Mouse (Mus musculus) stomach, postnatal 0 days (tissue): ENCODE measurements at regions not wholly inside any gene's neighbourhood (a gene's known extent, or its start where the extent isn't known, plus 50 kb on each side); places are given as distances from the start of the nearest gene placed in this dataset.

Source experiments
- ATAC-seq: fragments of 200-750 bp; cut with Nextera tagmentation; 2 replicates; pipeline ENCODE4 v1.8.0; 2017; ENCODE audit not compliant: low FRiP score, low TSS enrichment
- DNase-seq: peaks from one replicate; pipeline ENCODE4 v3.0.0-alpha.2; 2016; ENCODE audit warnings: low spot score
- H3K27ac ChIP-seq: fragments of 300-500 bp; sonication (generic); replicated peaks from 2 replicates; pipeline ENCODE4 v1.5.1; 2014; ENCODE audit warnings: mild to moderate bottlenecking, control low read depth
- H3K27me3 ChIP-seq: fragments of 300-500 bp; sonication (generic); 2 replicates; pipeline ENCODE4 v1.6.1; 2014; ENCODE audit warnings: low read length; ENCODE audit not compliant: control insufficient read depth, insufficient read depth
- H3K36me3 ChIP-seq: fragments of 300-500 bp; sonication (generic); 2 replicates; pipeline ENCODE4 v1.6.1; 2014; ENCODE audit warnings: low read length, mixed read lengths; ENCODE audit not compliant: control insufficient read depth, insufficient read depth
- H3K4me1 ChIP-seq: fragments of 300-500 bp; sonication (generic); replicated peaks from 2 replicates; pipeline ENCODE4 v1.6.1; 2014; ENCODE audit warnings: antibody characterized with exemption; ENCODE audit not compliant: control insufficient read depth, insufficient read depth
- H3K4me2 ChIP-seq: fragments of 300-500 bp; sonication (generic); replicated peaks from 2 replicates; pipeline ENCODE4 v1.6.1; 2014; ENCODE audit warnings: low read depth, mild to moderate bottlenecking, control low read depth, moderate library complexity
- H3K4me3 ChIP-seq: fragments of 300-500 bp; sonication (generic); 2 replicates; pipeline ENCODE4 v1.5.1; 2014; ENCODE audit warnings: low read depth, low read length, control low read depth
- H3K9ac ChIP-seq: fragments of 300-500 bp; sonication (generic); 2 replicates; pipeline ENCODE4 v1.6.1; 2014; ENCODE audit warnings: mild to moderate bottlenecking, low read length, control low read depth, mixed read lengths
- H3K9me3 ChIP-seq: fragments of 300-500 bp; sonication (generic); 2 replicates; pipeline ENCODE4 v1.6.1; 2016; ENCODE audit warnings: low read length; ENCODE audit not compliant: control insufficient read depth
- CTCF ChIP-seq: IDR thresholded peaks from 2 replicates; pipeline ENCODE4 v1.5.1; 2016; ENCODE audit warnings: antibody characterized with exemption, low read depth, mild to moderate bottlenecking, moderate library complexity
- EP300 ChIP-seq: optimal IDR thresholded peaks from 2 replicates; pipeline ENCODE3; 2016; ENCODE audit warnings: antibody characterized with exemption
- WGBS: fragments of 180-500 bp; shearing (Covaris S2); extraction: QIAGEN DNeasy Blood & Tissue Kit; methylation state at CpG from one replicate; pipeline ENCODE4 v1.1.7; 2014; 5-methylcytosine and 5-hydroxymethylcytosine counted together

DNA sequence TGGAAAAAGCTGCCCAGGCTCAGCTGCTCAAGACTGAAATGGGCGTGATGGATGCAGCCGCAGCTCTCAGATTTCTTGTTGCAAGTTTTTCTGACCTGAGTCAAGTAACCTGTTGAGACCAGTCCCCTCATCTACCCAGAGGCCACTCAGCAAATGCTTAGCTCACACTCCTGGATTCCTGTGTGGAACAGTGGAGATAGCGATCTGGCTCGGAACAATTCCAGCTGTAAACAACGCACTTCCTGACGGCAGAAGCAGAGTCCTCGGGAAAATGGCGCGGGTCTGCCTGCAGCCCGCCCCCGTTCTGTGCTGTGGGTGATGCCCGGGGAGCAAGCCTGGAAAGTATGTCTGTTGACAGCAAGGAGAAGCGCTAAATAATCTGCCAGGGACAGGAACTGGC is 117.7 kb downstream of the Tmem17 start:
- peaks cover 7% of the 10 kb centered on the region for H3K4me1 ChIP-seq
- ATAC-seq = peak; percentile 68

DNA sequence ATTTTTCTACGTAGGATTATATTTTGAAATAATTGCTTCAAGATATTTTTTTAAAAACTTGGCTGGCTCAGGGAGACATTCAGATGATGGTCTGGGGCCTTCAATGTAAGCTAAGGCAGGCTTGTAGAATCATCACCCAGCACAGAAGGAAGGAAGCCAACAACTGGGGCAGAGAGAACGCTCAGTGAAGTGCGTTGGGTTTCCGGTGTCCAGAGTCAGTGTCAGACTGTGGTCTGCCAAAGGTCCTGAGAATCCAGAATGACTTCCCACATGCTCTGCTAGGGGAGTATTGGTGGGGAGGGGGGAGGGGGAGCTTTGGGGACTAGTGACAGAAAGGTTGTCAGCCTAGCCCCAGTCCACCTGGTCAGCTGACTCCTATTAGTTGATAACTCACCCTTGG is 118.1 kb downstream of the Tmem17 start:
- Histone ChIP-seq H3K9me3 (no peaks in the 10 kb centered on the region), H3K27ac (peak overlapping the region; percentile 94), H3K9ac (peak overlapping the region; percentile 43), H3K4me2 (peak overlapping the region; percentile 54), H3K27me3 (no peaks in the 10 kb centered on the region), H3K4me3 (peak overlapping the region; percentile 20; the same call in 1 of the 2 replicates), H3K36me3 (no peaks in the 10 kb centered on the region), H3K4me1 (peaks cover 7% of the 10 kb centered on the region)
- DNase-seq = no peak
- ATAC-seq = no peak; the same call in 1 of the 2 replicates
- TF ChIP-seq CTCF (no peak), EP300 (peak; percentile 5)
- WGBS = 38% methylated on average over 4 of the region's 4 CpGs

More for the DNA sequence above, 117.7 kb downstream of the Tmem17 start:
- H3K27ac ChIP-seq = peak overlapping the region; percentile 94
- peak overlapping the region; percentile 20; the same call in 1 of the 2 replicates for H3K4me3 ChIP-seq
- TF ChIP-seq EP300 (peak; percentile 67), CTCF (no peak)
- no peaks in the 10 kb centered on the region for H3K9me3 ChIP-seq
- H3K36me3 ChIP-seq = no peaks in the 10 kb centered on the region
- H3K27me3 ChIP-seq = no peaks in the 10 kb centered on the region
- H3K9ac ChIP-seq = peak overlapping the region; percentile 43
- DNase-seq = peak; percentile 57
- WGBS = 4% methylated on average over 13 of the region's 13 CpGs
- peak overlapping the region; percentile 54 for H3K4me2 ChIP-seq

DNA sequence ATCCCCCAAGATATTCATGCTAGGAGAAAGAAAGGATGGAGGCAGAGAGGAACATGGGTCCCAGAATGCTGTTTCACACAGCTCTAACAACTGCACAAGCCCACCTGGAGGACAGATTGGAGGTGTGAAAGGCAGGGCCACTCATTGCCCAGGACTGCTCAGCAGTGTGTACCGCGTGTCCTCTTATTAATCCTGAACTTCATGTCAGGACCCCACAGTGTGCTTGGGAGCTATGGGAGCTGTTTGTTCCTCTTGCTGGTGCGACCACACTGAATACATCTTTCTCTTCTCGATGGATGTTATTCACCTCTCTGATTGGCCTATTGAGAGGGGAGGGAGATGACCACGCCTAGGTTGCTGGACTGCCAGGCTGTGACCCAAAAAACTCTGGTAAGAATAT is 119.1 kb downstream of the Tmem17 start:
- no peak overlapping the region for H3K4me3 ChIP-seq
- no peak overlapping the region for H3K4me2 ChIP-seq
- peaks cover 7% of the 10 kb centered on the region for H3K4me1 ChIP-seq
- no peaks in the 10 kb centered on the region for H3K36me3 ChIP-seq
- no peaks in the 10 kb centered on the region for H3K27me3 ChIP-seq
- H3K9ac ChIP-seq = no peak overlapping the region
- whole genome bisulfite sequencing = 71% methylated on average over 5 of the region's 5 CpGs
- DNase-seq (no peak), ATAC-seq (no peak; the same call in 1 of the 2 replicates)
- H3K27ac ChIP-seq = peak overlapping the region; percentile 45
- H3K9me3 ChIP-seq = no peaks in the 10 kb centered on the region
- no peak for TF ChIP-seq EP300
- no peak for TF ChIP-seq CTCF

DNA sequence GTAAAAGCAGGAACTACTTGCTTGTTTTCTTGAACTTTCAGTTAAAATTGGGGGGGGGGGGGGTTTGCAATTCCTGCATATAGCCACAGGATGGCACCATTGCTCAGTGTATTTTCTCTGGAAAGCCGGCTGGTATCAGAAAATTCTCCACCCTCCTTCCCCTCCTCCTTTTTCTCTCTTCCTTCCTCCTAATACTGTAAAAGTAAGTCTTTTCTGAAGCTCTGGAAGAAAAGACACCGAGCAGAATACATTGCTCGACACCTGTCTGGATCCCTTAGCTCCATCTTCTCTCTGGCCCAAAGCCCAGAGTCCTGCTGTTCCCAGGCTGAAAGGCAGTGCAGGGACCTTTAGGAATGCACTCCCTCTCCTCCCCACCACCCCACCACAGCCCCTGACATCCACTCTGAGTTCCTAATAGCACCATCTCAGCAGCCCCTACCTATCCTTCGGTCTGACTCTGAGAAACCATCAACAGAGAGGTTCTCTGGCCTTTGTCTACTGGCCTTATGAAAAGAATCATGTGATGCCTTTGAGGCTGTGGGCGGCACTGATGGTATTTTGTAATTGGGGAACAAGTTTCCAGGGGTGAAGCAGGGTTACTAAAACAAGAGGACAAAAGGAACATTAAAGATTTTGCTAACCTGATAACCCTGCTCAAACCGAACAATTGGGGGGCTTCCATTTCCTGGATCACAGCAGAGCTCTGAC is 119.9 kb downstream of the Tmem17 start:
- Histone ChIP-seq H3K27ac (0 out of 2 replicates have a peak overlapping the region, but pooled peaks have one; percentile 3), H3K4me1 (peaks cover 11% of the 10 kb centered on the region), H3K9ac (no peak overlapping the region), H3K9me3 (no peaks in the 10 kb centered on the region), H3K27me3 (no peaks in the 10 kb centered on the region), H3K4me3 (no peak overlapping the region), H3K36me3 (no peaks in the 10 kb centered on the region), H3K4me2 (no peak overlapping the region)
- 17% methylated on average over 6 of the region's 6 CpGs for WGBS
- ATAC-seq (no peak), DNase-seq (peak; percentile 72)
- peak; percentile 83 for TF ChIP-seq CTCF
- no peak for TF ChIP-seq EP300

DNA sequence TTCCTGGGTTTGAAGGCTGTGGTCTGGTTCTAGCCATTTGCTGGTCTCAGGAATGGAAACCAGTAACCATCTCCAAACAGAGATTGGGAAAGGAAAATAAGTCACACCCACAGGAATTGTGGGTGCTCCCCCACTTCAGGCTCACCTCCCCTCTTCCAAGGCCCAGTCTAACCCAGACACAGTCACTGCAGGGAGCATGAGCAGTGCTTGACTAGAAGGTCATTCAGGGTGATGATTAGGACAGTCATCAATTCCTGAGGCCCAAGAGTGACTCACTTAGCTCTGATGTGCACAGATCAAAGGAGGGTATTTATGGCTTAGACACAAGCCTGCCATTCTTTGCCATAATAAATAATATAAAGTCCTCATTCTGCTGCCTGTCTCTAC is 120.4 kb downstream of the Tmem17 start:
- ATAC-seq (no peak), DNase-seq (no peak)

DNA sequence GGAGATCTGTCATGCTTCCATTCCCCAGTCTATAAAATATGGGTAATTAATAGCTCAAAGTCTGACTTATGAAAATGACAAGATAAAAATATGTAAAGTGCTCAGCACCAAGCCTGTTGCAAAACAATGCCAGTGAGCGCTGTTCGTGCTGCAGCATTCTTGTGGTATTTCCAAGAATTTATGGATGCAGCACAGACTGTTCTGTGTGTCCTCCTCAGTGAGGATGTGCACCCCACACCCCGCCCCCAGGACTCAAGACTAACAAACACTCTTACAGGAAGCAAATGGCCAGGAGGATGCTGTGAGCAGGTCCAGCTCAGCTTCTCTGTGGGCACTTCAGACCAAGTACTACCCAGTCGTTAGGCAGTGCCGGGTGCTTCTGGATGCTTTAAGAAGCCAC is 121.1 kb downstream of the Tmem17 start:
- peaks cover 11% of the 10 kb centered on the region for H3K4me1 ChIP-seq
- no peaks in the 10 kb centered on the region for H3K36me3 ChIP-seq
- no peaks in the 10 kb centered on the region for H3K27me3 ChIP-seq
- H3K27ac ChIP-seq = 0 out of 2 replicates have a peak overlapping the region, but pooled peaks have one; percentile 13
- H3K9me3 ChIP-seq = no peaks in the 10 kb centered on the region
- no peak overlapping the region for H3K9ac ChIP-seq
- no peak for TF ChIP-seq EP300
- no peak for TF ChIP-seq CTCF
- no peak overlapping the region for H3K4me3 ChIP-seq
- DNase-seq = peak; percentile 12
- 72% methylated on average over 5 of the region's 5 CpGs for WGBS
- no peak for ATAC-seq
- H3K4me2 ChIP-seq = no peak overlapping the region

More for the DNA sequence above, 120.4 kb downstream of the Tmem17 start:
- H3K4me1 ChIP-seq = peaks cover 11% of the 10 kb centered on the region
- no peak overlapping the region for H3K4me2 ChIP-seq
- H3K9ac ChIP-seq = no peak overlapping the region
- H3K36me3 ChIP-seq = no peaks in the 10 kb centered on the region
- no peaks in the 10 kb centered on the region for H3K9me3 ChIP-seq
- H3K27ac ChIP-seq = 0 out of 2 replicates have a peak overlapping the region, but pooled peaks have one; percentile 13
- H3K27me3 ChIP-seq = no peaks in the 10 kb centered on the region
- TF ChIP-seq EP300 (no peak), CTCF (no peak)
- no peak overlapping the region for H3K4me3 ChIP-seq
